Comparison of ENCODE assay signal across 8 mouse cellular contexts in the genomic region with DNA sequence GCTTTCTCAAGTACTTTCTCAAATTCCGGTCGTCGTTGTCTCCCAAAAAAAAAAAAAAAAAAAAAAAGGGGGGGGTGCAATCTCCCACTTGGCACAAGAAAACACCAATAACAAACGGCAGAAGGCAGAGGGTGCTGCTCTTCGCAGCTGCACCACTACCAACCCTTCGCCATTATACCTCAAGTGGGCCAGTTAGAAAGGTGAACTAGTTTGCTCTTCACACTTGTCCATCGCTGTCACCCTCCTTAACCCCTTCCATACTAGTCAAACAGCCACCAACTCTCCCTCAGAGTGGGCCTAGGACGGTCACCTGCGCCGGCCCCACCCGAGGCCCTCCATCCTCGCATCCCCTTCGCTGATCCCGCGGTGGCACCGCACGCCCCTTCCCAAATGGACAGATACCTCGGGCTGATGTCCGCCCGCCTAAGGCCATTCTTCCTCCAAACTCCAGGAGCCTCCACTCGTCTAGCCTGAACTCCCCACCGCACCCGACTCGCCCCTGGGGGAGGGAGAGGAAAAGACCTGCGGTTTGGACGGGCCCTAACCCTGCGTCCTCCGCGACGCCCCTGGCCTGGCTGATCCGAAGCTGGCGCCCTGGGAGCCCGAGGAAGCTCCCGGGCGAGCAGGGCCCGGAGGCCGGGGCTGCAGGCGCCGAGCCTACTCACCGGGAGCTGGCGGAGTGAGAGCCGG. TPM values are rescaled to one million over a fixed set of nuclear protein-coding genes. Genes with fewer than 3 reads are reported as not detected.
A peak's percentile ranks its signal among the peaks of the same experiment; 100 is the strongest.
DNase-seq lines count a peak whose midpoint lies in the region; ATAC-seq and TF ChIP-seq lines count a peak whose summit lies in the region.

No protein-coding gene starts in this region.

- 0 out of 2 replicates have a peak, but pooled peaks have one; percentile 15 for TF ChIP-seq CTCF in thymus, adult 2 months (IDR thresholded peaks at IDR 0.05; ENCODE audit: borderline replicate concordance, control insufficient read depth, extremely low read depth, insufficient read depth, low read length, poor library complexity)

- peaks cover 9% of the 10 kb centered on the region for H3K4me1 ChIP-seq in kidney, embryonic 16.5 days (ENCODE audit: insufficient read depth, low read length)
- H3K4me1 ChIP-seq in neural tube, embryonic 13.5 days (replicated peaks): peaks cover 27% of the 10 kb centered on the region
- peaks cover 3% of the 10 kb centered on the region for H3K4me1 ChIP-seq in thymus, adult 2 months (replicated peaks; ENCODE audit: control insufficient read depth, insufficient read depth, low read length)

- WGBS in kidney, embryonic 16.5 days: under 1% methylated on average over 42 of the region's 42 CpGs
- under 1% methylated on average over 42 of the region's 42 CpGs for WGBS in neural tube, embryonic 13.5 days
- WGBS in thymus, adult 2 months: under 1% methylated on average over 42 of the region's 42 CpGs

- H3K9ac ChIP-seq in kidney, embryonic 16.5 days (replicated peaks; ENCODE audit: low read length): peak overlapping the region; percentile 99
- peak overlapping the region; percentile 99 for H3K9ac ChIP-seq in neural tube, embryonic 13.5 days

- TF ChIP-seq POLR2A in thymus, adult 2 months (IDR thresholded peaks at IDR 0.05; ENCODE audit: control insufficient read depth, extremely low read depth, insufficient read depth, low read length, poor library complexity): no peak

- DNase-seq in CD8-positive naive resting alpha-beta T cell, adult 2 months (ENCODE audit: low read depth in 2 of 2, low spot score in 2 of 2): peak; percentile 8 to 20
- DNase-seq in adipocyte (ENCODE audit: low spot score): peak; percentile 79
- DNase-seq in embryo, embryonic 11.5 days (ENCODE audit: low read depth, low spot score): peak; percentile 38
- peak; percentile 37 to 41 for DNase-seq in heart, adult 9 months (ENCODE audit: low spot score in 2 of 2)
- DNase-seq in lung, adult 18-20 months: peak; percentile 42 to 56
- peak; percentile 56 for DNase-seq in thymus, adult 2 months

- ATAC-seq in kidney, embryonic 16.5 days (ENCODE audit: low FRiP score, low TSS enrichment): peak; percentile 79
- ATAC-seq in neural tube, embryonic 13.5 days (ENCODE audit: low read depth): peak; percentile 82

- H3K4me2 ChIP-seq in kidney, embryonic 16.5 days (replicated peaks; ENCODE audit: low read depth, low read length): peak overlapping the region; percentile 75
- H3K4me2 ChIP-seq in neural tube, embryonic 13.5 days: peak overlapping the region; percentile 78

- peak overlapping the region; percentile 68 for H3K4me3 ChIP-seq in kidney, embryonic 16.5 days (ENCODE audit: low read length)
- H3K4me3 ChIP-seq in neural tube, embryonic 13.5 days: peak overlapping the region; percentile 80
- H3K4me3 ChIP-seq in thymus, adult 2 months (ENCODE audit: control insufficient read depth, insufficient read depth, low read length): peak overlapping the region; percentile 94

- H3K9me3 ChIP-seq in kidney, embryonic 16.5 days (ENCODE audit: low read length): no peaks in the 10 kb centered on the region
- H3K9me3 ChIP-seq in neural tube, embryonic 13.5 days: no peaks in the 10 kb centered on the region

- H3K27ac ChIP-seq in kidney, embryonic 16.5 days (ENCODE audit: low read length): peak overlapping the region; percentile 98
- H3K27ac ChIP-seq in neural tube, embryonic 13.5 days (replicated peaks): peak overlapping the region; percentile 99
- H3K27ac ChIP-seq in thymus, adult 2 months (ENCODE audit: control insufficient read depth, insufficient read depth, low read length): peak overlapping the region; percentile 87

- no peaks in the 10 kb centered on the region for H3K27me3 ChIP-seq in kidney, embryonic 16.5 days (ENCODE audit: insufficient read depth, low read length)
- no peaks in the 10 kb centered on the region for H3K27me3 ChIP-seq in neural tube, embryonic 13.5 days
- no peaks in the 10 kb centered on the region for H3K27me3 ChIP-seq in thymus, adult 2 months (ENCODE audit: control insufficient read depth, insufficient read depth, low read length)

- H3K36me3 ChIP-seq in kidney, embryonic 16.5 days (ENCODE audit: insufficient read depth, low read length): no peaks in the 10 kb centered on the region
- no peaks in the 10 kb centered on the region for H3K36me3 ChIP-seq in neural tube, embryonic 13.5 days
- no peaks in the 10 kb centered on the region for H3K36me3 ChIP-seq in thymus, adult 2 months (ENCODE audit: control insufficient read depth, insufficient read depth, low read length)

RNA-seq across cellular contexts. Expression of gene Pigl, which starts 1.6 kb away (rescaled TPM):
- 10.9 and 13.1 TPM in 2 replicates for polyA plus RNA-seq in kidney, embryonic 16.5 days (2015; fragmentation: Nextera tagmentation; extraction: Ambion mirVana)
- 7.7 and 9.5 TPM in 2 replicates for polyA plus RNA-seq in neural tube, embryonic 13.5 days (2015; fragmentation: Nextera tagmentation; extraction: Ambion mirVana)
- 8.4 and 10.5 TPM in 2 replicates for polyA plus RNA-seq in thymus, adult 2 months (2012; rRNA removed)

RNA-seq across cellular contexts. Expression of gene Ncor1, which starts 1.7 kb away (rescaled TPM):
- polyA plus RNA-seq in kidney, embryonic 16.5 days (2015; fragmentation: Nextera tagmentation; extraction: Ambion mirVana): 63.2 and 102 TPM in 2 replicates
- 185 and 190 TPM in 2 replicates for polyA plus RNA-seq in neural tube, embryonic 13.5 days (2015; fragmentation: Nextera tagmentation; extraction: Ambion mirVana)
- polyA plus RNA-seq in thymus, adult 2 months (2012; rRNA removed): 214 and 251 TPM in 2 replicates

Comparison
In these comparisons a context has a peak if more than half of its experiments do, and no peak if none do; other contexts are left out.
1. Peak in every context shown above with its lines: DNase-seq, ATAC-seq, H3K4me3 ChIP-seq and H3K27ac ChIP-seq.
2. DNase-seq: peak in every context shown above with its lines; median percentile 79 in adipocyte; 56 in thymus, adult 2 months; 49 in lung, adult 18-20 months; 39 in heart, adult 9 months; 38 in embryo, embryonic 11.5 days; 14 in CD8-positive naive resting alpha-beta T cell, adult 2 months.